ENCODE assay signal across 8 mouse cellular contexts in genomic region chr4:129058207-129059092, GRCm38 (mm10). TPM values are rescaled to one million over a fixed set of nuclear protein-coding genes. Genes with fewer than 3 reads are reported as not detected.
DNase-seq lines count a peak whose midpoint lies in the region; ATAC-seq and TF ChIP-seq lines count a peak whose summit lies in the region.

Gene Rnf19b (plus strand): TSS chr4:129058271.

- no peaks in the 10 kb centered on the region for H3K27me3 ChIP-seq in erythroblast, embryonic 14.5 days (ENCODE audit: control insufficient read depth)
- H3K27me3 ChIP-seq in heart, embryonic 14.5 days (ENCODE audit: control insufficient read depth, insufficient read depth, low read length): no peaks in the 10 kb centered on the region
- no peaks in the 10 kb centered on the region for H3K27me3 ChIP-seq in liver, postnatal 0 days (ENCODE audit: insufficient read depth, low read length)
- H3K27me3 ChIP-seq in neural tube, embryonic 12.5 days (replicated peaks): no peaks in the 10 kb centered on the region
- H3K27me3 ChIP-seq in thymus, adult 2 months (ENCODE audit: control insufficient read depth, insufficient read depth, low read length): no peaks in the 10 kb centered on the region

- H3K9ac ChIP-seq in heart, embryonic 14.5 days (ENCODE audit: low read length): peak within 1 kb of the TSS; percentile 91
- H3K9ac ChIP-seq in liver, postnatal 0 days (replicated peaks): peak within 1 kb of the TSS; percentile 90
- H3K9ac ChIP-seq in neural tube, embryonic 12.5 days: peak within 1 kb of the TSS; percentile 98

- no peak for TF ChIP-seq POLR2A in thymus, adult 2 months (IDR thresholded peaks at IDR 0.05; ENCODE audit: control insufficient read depth, extremely low read depth, insufficient read depth, low read length, poor library complexity)

- ATAC-seq in CD4-positive, CD25-positive, alpha-beta regulatory T cell, adult 4 months: peak; percentile 26
- peak; percentile 33 for ATAC-seq in heart, embryonic 14.5 days (ENCODE audit: insufficient number of reproducible peaks, insufficient read depth, low FRiP score, low read depth)
- ATAC-seq in liver, postnatal 0 days: peak; percentile 67
- peak; percentile 45 for ATAC-seq in neural tube, embryonic 12.5 days (ENCODE audit: low FRiP score, low read depth)

- H3K4me1 ChIP-seq in erythroblast, embryonic 14.5 days (ENCODE audit: control insufficient read depth): peaks cover 54% of the 10 kb centered on the region
- peaks cover 0 to 10% of the 10 kb centered on the region in 2 experiments; a peak in 2 of 4 replicates for H3K4me1 ChIP-seq in heart, embryonic 14.5 days (ENCODE audit: control insufficient read depth in 2 of 2, insufficient read depth in 2 of 2, low read length in 2 of 2)
- peaks cover 20% of the 10 kb centered on the region for H3K4me1 ChIP-seq in liver, postnatal 0 days (ENCODE audit: insufficient read depth)
- peaks cover 13% of the 10 kb centered on the region for H3K4me1 ChIP-seq in neural tube, embryonic 12.5 days
- H3K4me1 ChIP-seq in thymus, adult 2 months (replicated peaks; ENCODE audit: control insufficient read depth, insufficient read depth, low read length): peaks cover 7% of the 10 kb centered on the region; the same call in 1 of the 2 replicates

- TF ChIP-seq EP300 in liver, postnatal 0 days (IDR thresholded peaks at IDR 0.05; ENCODE audit: low read depth): no peak

- no peaks in the 10 kb centered on the region; the same call in 1 of the 2 replicates for H3K9me3 ChIP-seq in erythroblast, embryonic 14.5 days (ENCODE audit: control insufficient read depth, low read length)
- H3K9me3 ChIP-seq in heart, embryonic 14.5 days (ENCODE audit: control insufficient read depth, low read length): no peaks in the 10 kb centered on the region
- no peaks in the 10 kb centered on the region for H3K9me3 ChIP-seq in liver, postnatal 0 days (ENCODE audit: low read length)
- no peaks in the 10 kb centered on the region for H3K9me3 ChIP-seq in neural tube, embryonic 12.5 days

- no peak for TF ChIP-seq CTCF in liver, postnatal 0 days (IDR thresholded peaks at IDR 0.05; ENCODE audit: low read depth)
- no peak for TF ChIP-seq CTCF in thymus, adult 2 months (IDR thresholded peaks at IDR 0.05; ENCODE audit: borderline replicate concordance, control insufficient read depth, extremely low read depth, insufficient read depth, low read length, poor library complexity)

- peak within 1 kb of the TSS; percentile 34 to 85; a peak in 3 of 4 replicates for H3K27ac ChIP-seq in heart, embryonic 14.5 days (replicated peaks in 1 of 2; ENCODE audit: control insufficient read depth in 1 of 2, insufficient read depth in 1 of 2, low read depth in 2 of 2, low read length in 2 of 2)
- H3K27ac ChIP-seq in liver, postnatal 0 days (ENCODE audit: low read depth): peak within 1 kb of the TSS; percentile 87
- H3K27ac ChIP-seq in neural tube, embryonic 12.5 days: peak within 1 kb of the TSS; percentile 86
- no peak within 1 kb of the TSS for H3K27ac ChIP-seq in thymus, adult 2 months (ENCODE audit: control insufficient read depth, insufficient read depth, low read length)

- H3K4me3 ChIP-seq in erythroblast, embryonic 14.5 days (replicated peaks): peak within 1 kb of the TSS; percentile 85
- peak within 1 kb of the TSS; percentile 88 to 91 for H3K4me3 ChIP-seq in heart, embryonic 14.5 days (ENCODE audit: control insufficient read depth in 1 of 2, insufficient read depth in 1 of 2, low read depth in 1 of 2, low read length in 2 of 2)
- peak within 1 kb of the TSS; percentile 92 for H3K4me3 ChIP-seq in liver, postnatal 0 days (ENCODE audit: low read depth, low read length)
- H3K4me3 ChIP-seq in neural tube, embryonic 12.5 days: peak within 1 kb of the TSS; percentile 94
- peak within 1 kb of the TSS; percentile 79 for H3K4me3 ChIP-seq in thymus, adult 2 months (ENCODE audit: control insufficient read depth, insufficient read depth, low read length)

- WGBS in heart, embryonic 14.5 days: under 1% methylated on average over 74 of the region's 107 CpGs
- WGBS in liver, postnatal 0 days (ENCODE audit: insufficient replicate concordance): under 1% methylated on average over 64 of the region's 107 CpGs
- WGBS in neural tube, embryonic 12.5 days: under 1% methylated on average over 73 of the region's 107 CpGs
- under 1% methylated on average over 101 of the region's 107 CpGs for WGBS in thymus, adult 2 months

- peaks cover 7% of the 10 kb centered on the region for H3K36me3 ChIP-seq in erythroblast, embryonic 14.5 days (ENCODE audit: control insufficient read depth)
- H3K36me3 ChIP-seq in heart, embryonic 14.5 days (ENCODE audit: control insufficient read depth, insufficient read depth, low read length): no peaks in the 10 kb centered on the region
- H3K36me3 ChIP-seq in liver, postnatal 0 days (replicated peaks; ENCODE audit: insufficient read depth, low read length): no peaks in the 10 kb centered on the region
- no peaks in the 10 kb centered on the region for H3K36me3 ChIP-seq in neural tube, embryonic 12.5 days
- H3K36me3 ChIP-seq in thymus, adult 2 months (ENCODE audit: control insufficient read depth, insufficient read depth, low read length): no peaks in the 10 kb centered on the region

- peak within 1 kb of the TSS; percentile 100 for H3K4me2 ChIP-seq in heart, embryonic 14.5 days (ENCODE audit: low read length)
- peak within 1 kb of the TSS; percentile 100 for H3K4me2 ChIP-seq in liver, postnatal 0 days (ENCODE audit: low read depth, low read length)
- peak within 1 kb of the TSS; percentile 88 for H3K4me2 ChIP-seq in neural tube, embryonic 12.5 days (replicated peaks)

- peak in 1 of 2 experiments; percentile 32 for DNase-seq in adrenal gland, postnatal 4 days (ENCODE audit: low spot score in 2 of 2)
- peak; percentile 66 for DNase-seq in kidney, postnatal 10 days
- peak; percentile 66 for DNase-seq in liver, postnatal 0 days
- peak; percentile 47 for DNase-seq in thymus, adult 2 months

RNA-seq across cellular contexts. Expression of gene Rnf19b, which starts in this region (rescaled TPM):
- polyA plus RNA-seq in CD4-positive, CD25-positive, alpha-beta regulatory T cell, adult 4 months (2017; shearing (Covaris generic)): 10 to 100 TPM; 10.2 to 17.1 TPM
- total RNA-seq in adrenal gland, postnatal 4 days (2021): 10 to 100 TPM; 23.1 to 24.6 TPM
- 14.0 and 19.6 TPM in 2 replicates for polyA plus RNA-seq in erythroblast, embryonic 14.5 days (2012)
- 8.2 and 9.0 TPM in 2 replicates for polyA plus RNA-seq in heart, embryonic 14.5 days (2014; fragmentation: Nextera tagmentation; extraction: Ambion mirVana)
- 5.5 and 6.0 TPM in 2 replicates for polyA plus RNA-seq in liver, postnatal 0 days (2015; fragmentation: Nextera tagmentation; extraction: Ambion mirVana)
- 17.2 and 17.3 TPM in 2 replicates for polyA plus RNA-seq in neural tube, embryonic 12.5 days (2016; fragmentation: Nextera tagmentation; extraction: Ambion mirVana)
- polyA plus RNA-seq in thymus, adult 2 months (2012; rRNA removed): 74.1 and 82.3 TPM in 2 replicates
